Comparison of ENCODE assay signal across 28 mouse cellular contexts in the genomic region with DNA sequence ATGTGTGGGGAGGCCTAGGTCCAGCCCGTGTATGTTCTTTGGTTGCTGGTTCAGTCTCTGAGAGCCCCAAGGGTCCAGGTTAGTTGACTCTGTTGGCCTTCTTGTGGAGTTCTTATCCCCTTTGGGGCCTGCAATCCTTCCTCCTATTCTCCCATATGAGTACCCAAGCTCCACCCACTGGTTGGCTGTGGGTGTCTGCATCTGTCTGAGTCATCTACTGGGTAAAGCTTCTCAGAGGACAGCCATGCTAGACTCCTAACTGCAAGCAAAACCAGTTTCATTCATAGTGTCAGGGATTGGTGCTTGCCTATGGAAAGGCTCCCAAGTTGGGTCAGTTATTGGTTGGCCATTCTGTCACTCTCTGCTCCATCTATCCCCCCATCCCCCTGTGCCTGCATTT. TPM values are rescaled to one million over a fixed set of nuclear protein-coding genes. Genes with fewer than 3 reads are reported as not detected.
"Had no signal": no experiment of that assay in that cellular context is flagged by ENCODE, and none has a peak within 500 bp of the region (broad histone marks: within the 10 kb centered on the region; RNA-seq: fewer than 3 reads in every experiment).

No protein-coding gene starts in this region.

- H3K36me3 ChIP-seq: embryonic facial prominence, embryonic 12.5 days; embryonic facial prominence, embryonic 13.5 days; embryonic facial prominence, embryonic 15.5 days had no signal

- H3K9ac ChIP-seq: embryonic facial prominence, embryonic 12.5 days; embryonic facial prominence, embryonic 13.5 days; embryonic facial prominence, embryonic 15.5 days; forebrain, embryonic 12.5 days; forebrain, embryonic 13.5 days; forebrain, embryonic 15.5 days; forebrain, postnatal 0 days had no signal

- DNase-seq: cerebellum, adult 8-10 months; cerebellum, adult 9-10 months; cerebellum, adult 9-11 months; cerebellum, postnatal 10 days; cerebellum, postnatal 14 days; cerebellum, postnatal 25 days; cerebellum, postnatal 36 days; embryo, embryonic 11 days; forebrain, postnatal 0 days; gastrocnemius, adult 2 months; gastrocnemius, postnatal 10 days; gastrocnemius, postnatal 14 days; gastrocnemius, postnatal 25 days; gastrocnemius, postnatal 36 days; heart, adult 11 months; heart, adult 18-20 months; heart, adult 2 months had no signal

- ATAC-seq: forebrain, embryonic 13.5 days; forebrain, embryonic 14.5 days; forebrain, embryonic 15.5 days; forebrain, embryonic 16.5 days; forebrain, postnatal 0 days had no signal

- H3K4me2 ChIP-seq: embryonic facial prominence, embryonic 12.5 days; embryonic facial prominence, embryonic 13.5 days; embryonic facial prominence, embryonic 15.5 days; forebrain, embryonic 12.5 days; forebrain, embryonic 13.5 days; forebrain, embryonic 15.5 days had no signal

- H3K9me3 ChIP-seq: embryonic facial prominence, embryonic 12.5 days; embryonic facial prominence, embryonic 13.5 days; embryonic facial prominence, embryonic 15.5 days; forebrain, embryonic 12.5 days; forebrain, embryonic 13.5 days; forebrain, embryonic 15.5 days had no signal

- H3K4me3 ChIP-seq: embryonic facial prominence, embryonic 10.5 days; embryonic facial prominence, embryonic 12.5 days; embryonic facial prominence, embryonic 13.5 days; embryonic facial prominence, embryonic 15.5 days; erythroblast, embryonic 14.5 days; forebrain, embryonic 10.5 days; forebrain, embryonic 12.5 days; forebrain, embryonic 13.5 days; forebrain, embryonic 15.5 days; gastrocnemius, adult 2 months; heart, adult 2 months had no signal

- H3K4me1 ChIP-seq: embryonic facial prominence, embryonic 10.5 days; embryonic facial prominence, embryonic 12.5 days; embryonic facial prominence, embryonic 13.5 days; embryonic facial prominence, embryonic 15.5 days had no signal

- H3K27ac ChIP-seq: embryonic facial prominence, embryonic 10.5 days; embryonic facial prominence, embryonic 12.5 days; embryonic facial prominence, embryonic 13.5 days; embryonic facial prominence, embryonic 15.5 days; forebrain, embryonic 10.5 days; forebrain, embryonic 12.5 days; forebrain, embryonic 13.5 days; forebrain, embryonic 15.5 days; gastrocnemius, adult 2 months; heart, adult 2 months had no signal

- H3K27me3 ChIP-seq: embryonic facial prominence, embryonic 12.5 days; embryonic facial prominence, embryonic 13.5 days; embryonic facial prominence, embryonic 15.5 days; forebrain, embryonic 12.5 days; forebrain, embryonic 13.5 days; forebrain, embryonic 15.5 days had no signal

RNA-seq across cellular contexts. Expression of a gene that starts 29.8 kb away (rescaled TPM):
- polyA plus RNA-seq: erythroblast, embryonic 14.5 days had no signal
